Mouse (Mus musculus) lung, embryonic 14.5 days (tissue): ENCODE results near the gene Aff3. TPM values are rescaled to one million over a fixed set of nuclear protein-coding genes. Genes with fewer than 3 reads are reported as not detected.

Experiments used
- ATAC-seq: fragments of 200-750 bp; cut with Nextera tagmentation; 2 replicates; pipeline ENCODE4 v1.8.0; 2017; ENCODE audit warnings: mild to moderate bottlenecking, moderate TSS enrichment, moderate library complexity; ENCODE audit not compliant: insufficient read depth
- DNase-seq: peaks from one replicate; pipeline ENCODE4 v3.0.0-alpha.2; 2015
- H3K27ac ChIP-seq: fragments of 300-500 bp; sonication (generic); 2 replicates; pipeline ENCODE4 v1.5.1; 2014; ENCODE audit warnings: low read depth, mild to moderate bottlenecking, moderate library complexity
- H3K27me3 ChIP-seq: fragments of 300-500 bp; sonication (generic); 2 replicates; pipeline ENCODE4 v1.6.1; 2014; ENCODE audit warnings: low read length, control low read depth; ENCODE audit not compliant: insufficient read depth
- H3K36me3 ChIP-seq: fragments of 300-500 bp; sonication (generic); 2 replicates; pipeline ENCODE4 v1.6.1; 2014; ENCODE audit warnings: control low read depth; ENCODE audit not compliant: insufficient read depth
- H3K4me1 ChIP-seq: fragments of 300-500 bp; sonication (generic); 2 replicates; pipeline ENCODE4 v1.6.1; 2014; ENCODE audit warnings: antibody characterized with exemption, control low read depth; ENCODE audit not compliant: insufficient read depth
- H3K4me2 ChIP-seq: fragments of 300-500 bp; sonication (generic); 2 replicates; pipeline ENCODE4 v1.6.1; 2014; ENCODE audit warnings: mild to moderate bottlenecking
- H3K4me3 ChIP-seq: fragments of 300-500 bp; sonication (generic); 2 replicates; pipeline ENCODE4 v1.5.1; 2014; ENCODE audit warnings: low read depth, low read length
- H3K9ac ChIP-seq: fragments of 300-500 bp; sonication (generic); 2 replicates; pipeline ENCODE4 v1.6.1; 2014
- H3K9me3 ChIP-seq: fragments of 300-500 bp; sonication (generic); 2 replicates; pipeline ENCODE4 v1.6.1; 2016; ENCODE audit warnings: low read depth, low read length, control low read depth
- CTCF ChIP-seq: IDR thresholded peaks from 2 replicates; pipeline ENCODE4 v1.5.1; 2016; ENCODE audit warnings: antibody characterized with exemption, low read depth
- WGBS: fragments of 180-500 bp; shearing (Covaris S2); extraction: QIAGEN DNeasy Blood & Tissue Kit; methylation state at CpG from one replicate; pipeline ENCODE4 v1.1.7; 2014; 5-methylcytosine and 5-hydroxymethylcytosine counted together
- polyA plus RNA-seq: library from polyadenylated mRNA; unstranded; fragments of >200 nt; fragmentation: Nextera tagmentation; extraction: Ambion mirVana; gene quantifications from 2 replicates; pipeline ENCODE4 v1.2.1, GENCODE M21; 2014

Aff3 gene
- polyA plus RNA-seq, 1 experiment from 2014 or later: 15.2 TPM

DNA sequence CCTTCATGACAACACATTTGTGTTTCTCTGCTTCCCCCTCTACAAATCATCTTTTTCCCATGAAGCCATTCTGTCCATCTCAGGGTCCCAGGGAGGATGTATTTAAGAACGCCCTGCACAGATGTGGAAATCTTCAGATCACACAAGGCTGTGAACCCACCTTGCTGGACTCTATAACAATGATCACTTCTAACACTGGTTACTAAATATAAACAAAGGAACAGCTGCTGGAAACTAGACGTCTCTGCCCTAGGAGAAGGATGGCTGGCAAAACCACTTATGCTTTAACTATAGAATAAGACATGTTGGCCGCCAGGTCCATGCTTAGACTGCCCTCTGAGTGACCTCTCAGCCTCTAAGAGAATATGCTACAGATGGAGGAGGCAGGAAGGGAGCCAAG, 69.4 kb downstream of the Aff3 start:
- no peaks in the 10 kb centered on the region for H3K9me3 ChIP-seq
- 44% methylated on average over 3 of the region's 3 CpGs for WGBS
- H3K4me3 ChIP-seq: no peak overlapping the region
- H3K4me2 ChIP-seq: no peak overlapping the region
- H3K4me1 ChIP-seq: 0 out of 2 replicates have a peak, but pooled peaks cover 3% of the 10 kb centered on the region
- ATAC-seq (no peak), DNase-seq (no peak)
- H3K36me3 ChIP-seq: no peaks in the 10 kb centered on the region
- no peak overlapping the region for H3K27ac ChIP-seq
- no peak overlapping the region for H3K9ac ChIP-seq
- no peak for TF ChIP-seq CTCF
- no peaks in the 10 kb centered on the region for H3K27me3 ChIP-seq

DNA sequence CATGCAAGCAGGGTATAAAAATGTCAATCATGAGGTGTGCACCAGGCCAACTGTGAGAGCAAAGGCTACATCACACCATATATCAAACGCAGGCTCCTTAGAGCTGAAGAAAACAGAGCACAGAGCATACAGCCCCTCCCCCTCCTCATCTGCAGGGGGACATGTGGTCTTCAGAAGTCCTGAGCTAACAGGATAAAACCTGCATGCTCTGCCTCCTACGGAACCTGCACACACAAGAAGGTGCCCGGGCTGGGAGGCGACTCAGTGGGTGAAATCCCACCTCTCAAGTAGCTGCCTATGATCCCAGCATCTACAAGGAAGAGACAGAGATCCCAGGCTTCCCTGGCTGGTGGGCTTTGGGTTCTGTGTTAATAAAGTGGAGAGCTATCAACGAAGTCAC, 70.0 kb downstream of the Aff3 start:
- no peak overlapping the region for H3K4me3 ChIP-seq
- no peaks in the 10 kb centered on the region for H3K27me3 ChIP-seq
- no peak overlapping the region for H3K4me2 ChIP-seq
- no peaks in the 10 kb centered on the region for H3K9me3 ChIP-seq
- ATAC-seq (no peak), DNase-seq (no peak)
- H3K36me3 ChIP-seq: no peaks in the 10 kb centered on the region
- 0 out of 2 replicates have a peak, but pooled peaks cover 3% of the 10 kb centered on the region for H3K4me1 ChIP-seq
- TF ChIP-seq CTCF: no peak
- no peak overlapping the region for H3K27ac ChIP-seq
- H3K9ac ChIP-seq: no peak overlapping the region
- WGBS: 64% methylated on average over 5 of the region's 5 CpGs

DNA sequence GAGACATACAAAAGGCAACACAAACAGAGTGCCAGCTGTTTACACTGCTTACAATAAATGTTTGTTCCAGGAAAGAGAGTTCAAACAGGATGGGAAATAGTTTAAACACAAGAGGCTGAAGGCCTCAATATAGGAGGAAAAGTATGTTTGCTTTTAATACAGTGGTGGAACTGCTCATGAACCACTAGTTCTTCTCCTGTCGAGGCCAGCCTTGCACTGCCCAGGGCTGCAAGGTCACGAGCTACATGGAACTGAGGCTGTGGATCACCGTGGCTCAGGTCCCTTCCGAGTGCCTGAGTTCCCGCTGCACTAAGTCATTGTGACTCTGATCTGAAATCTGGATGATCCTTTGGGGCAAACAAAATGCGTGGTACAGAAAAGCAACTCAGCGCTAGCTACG, 73.6 kb downstream of the Aff3 start:
- Histone ChIP-seq H3K4me3 (no peak overlapping the region), H3K9me3 (no peaks in the 10 kb centered on the region), H3K4me2 (no peak overlapping the region), H3K9ac (no peak overlapping the region), H3K36me3 (no peaks in the 10 kb centered on the region), H3K4me1 (0 out of 2 replicates have a peak, but pooled peaks cover 3% of the 10 kb centered on the region), H3K27ac (no peak overlapping the region), H3K27me3 (no peaks in the 10 kb centered on the region)
- no peak for DNase-seq
- TF ChIP-seq CTCF: no peak
- WGBS: 52% methylated on average over 8 of the region's 8 CpGs
- no peak for ATAC-seq

DNA sequence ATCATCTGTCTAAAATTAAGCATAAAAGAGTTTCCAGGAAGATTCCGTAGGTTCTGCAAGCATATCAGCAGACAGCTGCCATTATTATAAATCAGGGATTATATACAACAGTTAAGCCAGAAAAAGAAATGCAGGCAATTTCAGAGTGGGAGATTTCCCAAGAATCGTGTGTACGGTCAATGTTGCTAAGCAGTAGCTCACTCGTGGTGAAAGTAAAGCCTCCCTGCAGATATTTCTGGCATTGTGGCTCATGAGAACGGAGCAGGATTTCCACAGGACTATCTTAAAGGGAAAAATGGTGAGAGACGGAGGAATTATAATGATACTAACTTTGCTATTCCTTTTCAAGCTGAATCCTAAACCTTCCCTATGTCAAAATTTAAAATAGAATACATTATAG, 76.0 kb downstream of the Aff3 start:
- Histone ChIP-seq H3K27me3 (no peaks in the 10 kb centered on the region), H3K9me3 (no peaks in the 10 kb centered on the region), H3K4me1 (0 out of 2 replicates have a peak, but pooled peaks cover 3% of the 10 kb centered on the region), H3K9ac (no peak overlapping the region), H3K36me3 (no peaks in the 10 kb centered on the region), H3K4me3 (no peak overlapping the region), H3K4me2 (no peak overlapping the region), H3K27ac (no peak overlapping the region)
- DNase-seq (no peak), ATAC-seq (no peak)
- TF ChIP-seq CTCF: no peak
- 74% methylated on average over 6 of the region's 6 CpGs for WGBS

DNA sequence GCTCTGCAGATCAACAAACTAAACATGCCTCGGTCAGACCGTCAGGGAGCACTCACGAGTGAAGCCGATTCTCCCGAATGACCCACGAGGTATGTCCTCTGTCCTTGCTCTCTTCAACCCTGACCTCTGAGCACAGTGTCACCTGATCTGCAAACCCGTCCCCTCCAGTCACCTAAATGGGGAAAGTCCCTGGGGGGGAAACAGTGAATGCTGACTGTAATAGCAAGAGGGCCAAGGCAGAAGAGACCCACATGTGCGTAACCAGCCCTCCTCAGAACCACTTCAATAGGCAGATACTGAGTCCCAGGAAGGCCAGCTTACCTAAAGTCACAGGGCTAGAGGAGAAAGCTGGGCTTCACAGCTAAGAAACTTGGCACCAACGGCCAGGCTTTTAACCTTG, 82.4 kb downstream of the Aff3 start:
- Histone ChIP-seq H3K9me3 (no peaks in the 10 kb centered on the region), H3K4me1 (peaks cover 4% of the 10 kb centered on the region; the same call in 1 of the 2 replicates), H3K4me3 (no peak overlapping the region), H3K36me3 (0 out of 2 replicates have a peak, but pooled peaks cover 4% of the 10 kb centered on the region), H3K4me2 (no peak overlapping the region), H3K27ac (no peak overlapping the region), H3K27me3 (no peaks in the 10 kb centered on the region), H3K9ac (no peak overlapping the region)
- ATAC-seq (no peak), DNase-seq (no peak)
- TF ChIP-seq CTCF: no peak
- 46% methylated on average over 9 of the region's 9 CpGs for WGBS

DNA sequence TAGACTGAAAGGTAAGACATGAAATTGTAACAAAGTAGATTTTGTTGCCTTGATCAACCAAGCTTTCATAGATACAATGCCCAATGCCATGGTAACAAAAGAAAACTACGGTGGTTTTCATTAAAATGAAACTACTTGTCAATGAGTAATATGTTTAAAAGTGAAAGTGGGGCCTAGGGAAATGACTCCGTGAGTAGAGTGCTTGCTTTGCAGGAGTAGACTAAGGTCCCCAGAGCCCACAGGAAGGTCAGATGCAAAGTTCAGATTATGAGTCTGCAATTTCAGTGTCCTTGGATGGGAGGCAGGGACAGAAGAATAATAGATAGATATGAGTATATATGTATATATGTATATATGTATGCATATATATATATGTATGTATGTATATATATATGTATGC, 84.2 kb downstream of the Aff3 start:
- Histone ChIP-seq H3K36me3 (0 out of 2 replicates have a peak, but pooled peaks cover 4% of the 10 kb centered on the region), H3K9me3 (no peaks in the 10 kb centered on the region), H3K4me2 (no peak overlapping the region), H3K27me3 (no peaks in the 10 kb centered on the region), H3K4me1 (peaks cover 4% of the 10 kb centered on the region; the same call in 1 of the 2 replicates), H3K4me3 (no peak overlapping the region), H3K27ac (no peak overlapping the region), H3K9ac (no peak overlapping the region)
- WGBS: 81% methylated on average over 2 of the region's 2 CpGs
- ATAC-seq (no peak), DNase-seq (no peak)
- TF ChIP-seq CTCF: no peak

DNA sequence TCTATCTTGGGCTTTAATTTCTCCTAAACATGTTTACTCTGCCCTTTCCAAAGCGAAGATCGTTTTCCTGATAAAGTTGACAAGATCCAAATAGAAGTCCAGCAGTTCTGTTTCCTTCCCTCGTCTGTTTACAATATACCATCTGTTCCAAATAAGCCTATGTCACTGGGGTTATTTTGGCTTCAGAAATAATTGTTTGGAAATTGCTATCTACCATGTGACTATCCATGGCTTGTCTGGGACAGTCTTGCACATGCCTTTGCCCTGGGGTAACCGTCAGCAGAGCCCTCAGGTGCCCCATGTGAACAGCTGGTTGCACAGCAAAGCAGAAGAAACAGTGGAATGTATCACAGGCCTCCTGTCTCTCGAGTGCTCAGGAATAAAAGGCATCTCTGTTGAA, 86.4 kb downstream of the Aff3 start:
- ATAC-seq: peak; percentile 56
- 33% methylated on average over 5 of the region's 5 CpGs for WGBS
- Histone ChIP-seq H3K36me3 (0 out of 2 replicates have a peak, but pooled peaks cover 4% of the 10 kb centered on the region), H3K9me3 (no peaks in the 10 kb centered on the region), H3K27ac (no peak overlapping the region), H3K27me3 (no peaks in the 10 kb centered on the region), H3K4me2 (no peak overlapping the region), H3K9ac (no peak overlapping the region), H3K4me3 (no peak overlapping the region), H3K4me1 (peaks cover 4% of the 10 kb centered on the region; the same call in 1 of the 2 replicates)
- peak; percentile 45 for DNase-seq
- TF ChIP-seq CTCF: no peak

DNA sequence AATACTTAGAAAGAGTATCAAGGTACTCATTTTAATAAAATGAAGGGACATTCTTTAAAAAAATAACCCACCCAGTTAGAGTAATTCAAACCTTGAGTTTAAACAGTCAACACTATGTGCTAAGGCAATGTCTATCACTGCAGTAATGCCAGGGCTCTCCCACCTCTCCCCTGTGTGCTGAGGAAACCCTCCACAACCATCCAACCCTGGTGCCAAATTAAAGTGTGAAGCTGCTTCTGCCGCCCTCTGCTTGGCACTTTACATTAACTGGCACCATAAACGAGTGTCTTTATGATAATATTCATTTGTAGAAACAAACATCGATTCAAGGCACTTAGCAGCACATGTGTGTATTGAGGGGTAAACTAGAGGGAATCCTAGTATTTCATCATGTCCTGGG, 97.0 kb downstream of the Aff3 start:
- no peak for DNase-seq
- H3K4me3 ChIP-seq: no peak overlapping the region
- 44% methylated on average over 3 of the region's 3 CpGs for WGBS
- H3K4me1 ChIP-seq: peaks cover 13% of the 10 kb centered on the region; the same call in 1 of the 2 replicates
- no peaks in the 10 kb centered on the region for H3K9me3 ChIP-seq
- no peaks in the 10 kb centered on the region for H3K27me3 ChIP-seq
- no peaks in the 10 kb centered on the region for H3K36me3 ChIP-seq
- ATAC-seq: no peak
- H3K9ac ChIP-seq: no peak overlapping the region
- no peak overlapping the region for H3K4me2 ChIP-seq
- no peak overlapping the region for H3K27ac ChIP-seq
- no peak for TF ChIP-seq CTCF
